Mouse (Mus musculus) heart, postnatal 0 days (tissue): ENCODE measurements around the gene Car7. TPM values are rescaled to one million over a fixed set of nuclear protein-coding genes. Genes with fewer than 3 reads are reported as not detected.

ENCODE experiments used
- ATAC-seq: fragments of 200-750 bp; cut with Nextera tagmentation; 2 replicates; pipeline ENCODE4 v1.8.0; 2017; ENCODE audit warnings: low read depth, moderate number of reproducible peaks, moderate library complexity; ENCODE audit not compliant: insufficient read depth
- DNase-seq: peaks from one replicate; pipeline ENCODE4 v3.0.0-alpha.2; 2016; ENCODE audit warnings: low spot score
- H3K27ac ChIP-seq: fragments of 300-500 bp; sonication (generic); 2 replicates; pipeline ENCODE4 v1.5.1; 2014; ENCODE audit warnings: low read depth, mild to moderate bottlenecking
- H3K27me3 ChIP-seq: fragments of 300-500 bp; sonication (generic); 2 replicates; pipeline ENCODE4 v1.6.1; 2014; ENCODE audit warnings: low read length, mixed read lengths; ENCODE audit not compliant: control insufficient read depth, insufficient read depth
- H3K36me3 ChIP-seq: fragments of 300-500 bp; sonication (generic); replicated peaks from 2 replicates; pipeline ENCODE4 v1.6.1; 2014; ENCODE audit warnings: low read length, mixed read lengths; ENCODE audit not compliant: control insufficient read depth, insufficient read depth
- H3K4me1 ChIP-seq: fragments of 300-500 bp; sonication (generic); 2 replicates; pipeline ENCODE4 v1.6.1; 2014; ENCODE audit warnings: antibody characterized with exemption; ENCODE audit not compliant: control insufficient read depth, insufficient read depth
- H3K4me2 ChIP-seq: fragments of 300-500 bp; sonication (generic); 2 replicates; pipeline ENCODE4 v1.6.1; 2014; ENCODE audit warnings: low read depth, mild to moderate bottlenecking, low read length, moderate library complexity
- H3K4me3 ChIP-seq: fragments of 300-500 bp; sonication (generic); 2 replicates; pipeline ENCODE4 v1.5.1; 2014; ENCODE audit warnings: low read depth, low read length
- H3K9ac ChIP-seq: fragments of 300-500 bp; sonication (generic); replicated peaks from 2 replicates; pipeline ENCODE4 v1.6.1; 2014; ENCODE audit warnings: low read depth, low read length, mixed read lengths
- H3K9me3 ChIP-seq: fragments of 300-500 bp; sonication (generic); replicated peaks from 2 replicates; pipeline ENCODE4 v1.6.1; 2016; ENCODE audit warnings: low read length; ENCODE audit not compliant: control insufficient read depth
- CTCF ChIP-seq: IDR thresholded peaks from 2 replicates; pipeline ENCODE4 v1.5.1; 2016; ENCODE audit warnings: antibody characterized with exemption, control low read depth, low read depth
- EP300 ChIP-seq: IDR thresholded peaks from 2 replicates; pipeline ENCODE4 v1.6.1; 2016; ENCODE audit warnings: antibody characterized with exemption, low read depth
- WGBS: fragments of 180-500 bp; shearing (Covaris S2); extraction: QIAGEN DNeasy Blood & Tissue Kit; methylation state at CpG from one replicate; pipeline ENCODE4 v1.1.7; 2014; 5-methylcytosine and 5-hydroxymethylcytosine counted together
- polyA plus RNA-seq: library from polyadenylated mRNA; unstranded; fragments of >200 nt; fragmentation: Nextera tagmentation; extraction: Ambion mirVana; gene quantifications from 2 replicates; pipeline ENCODE4 v1.2.1, GENCODE M21; 2015
- total RNA-seq: library from RNA; depleted of rRNA; stranded (reverse); fragments of >200 nt; gene quantifications from 2 replicates; pipeline ENCODE4 v1.2.3, GENCODE M21; 2014; ENCODE audit warnings: low replicate concordance

Car7 gene
- total and polyA plus RNA-seq, 2 experiments from 2014 or later, result 0.99 to 3.6 TPM

DNA sequence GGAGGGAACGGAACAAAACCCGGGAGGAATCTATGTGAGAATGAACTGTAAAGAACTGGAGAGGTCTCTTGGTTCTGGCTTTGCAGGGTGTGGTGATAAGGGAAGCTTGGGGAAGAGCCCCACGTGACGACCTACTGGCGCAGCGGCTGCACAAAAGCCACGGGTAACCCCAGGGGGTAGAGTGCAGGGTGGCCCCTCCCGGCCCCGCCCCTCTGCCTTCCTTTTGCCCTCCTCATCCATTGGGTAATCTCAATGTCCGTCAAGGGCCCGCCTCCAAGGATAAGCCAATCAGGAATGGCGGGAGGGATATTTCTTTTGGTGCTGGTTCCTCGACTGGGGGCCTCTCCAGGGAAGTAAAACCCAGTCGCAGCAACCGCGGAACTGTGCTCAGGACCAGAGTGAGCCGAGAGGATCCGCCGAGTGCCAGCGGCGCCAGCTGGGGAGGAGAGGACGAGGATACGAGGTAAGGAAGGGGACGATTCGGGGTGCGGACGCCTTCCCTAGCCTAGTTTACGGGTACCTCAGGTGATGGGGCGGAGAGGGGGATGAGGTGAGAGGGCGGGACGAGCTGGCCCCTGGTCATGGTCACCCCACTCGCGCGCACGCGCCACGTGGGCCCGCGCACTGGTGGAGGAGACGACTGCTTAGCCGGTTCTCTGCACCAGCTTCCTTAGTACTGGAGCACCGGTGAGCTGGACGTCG lies 56.8 kb downstream of the Car7 start, which contains the start of gene Pdp2:
Gene Pdp2 (plus strand): TSS at position 319 of the 702 bp plus-strand sequence.
- Histone ChIP-seq H3K9me3 (no peaks in the 10 kb centered on the region), H3K9ac (peak within 1 kb of the TSS; percentile 56), H3K27me3 (no peaks in the 10 kb centered on the region), H3K4me1 (peaks cover 6% of the 10 kb centered on the region), H3K36me3 (peaks cover 17% of the 10 kb centered on the region), H3K27ac (peak within 1 kb of the TSS; percentile 74), H3K4me2 (peak within 1 kb of the TSS; percentile 87), H3K4me3 (peak within 1 kb of the TSS; percentile 68)
- ATAC-seq, result peak; percentile 97
- under 1% methylated on average over 43 of the region's 44 CpGs for WGBS
- TF ChIP-seq EP300 (no peak), CTCF (no peak)
- peak; percentile 89 for DNase-seq

DNA sequence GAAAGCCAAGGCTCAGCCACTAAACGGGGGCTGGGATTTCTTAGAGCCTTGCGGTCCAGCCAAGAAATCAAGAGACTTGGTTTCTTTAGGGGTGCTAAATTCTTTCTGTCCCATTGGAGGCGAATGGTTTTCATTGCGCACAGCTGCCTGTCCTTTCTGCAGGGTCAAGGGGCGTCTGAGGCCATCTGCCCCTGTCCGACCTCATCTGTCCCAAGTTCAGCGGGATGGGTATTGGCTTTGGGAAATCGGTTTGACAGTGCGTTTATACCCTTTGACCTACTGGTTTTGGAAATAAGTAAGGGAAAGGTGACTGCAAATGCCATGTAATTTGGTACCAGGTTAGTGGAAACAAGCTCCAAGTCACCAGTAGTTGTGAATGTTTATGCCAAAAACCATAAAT lies 57.4 kb downstream of the Car7 start:
- peaks cover 6% of the 10 kb centered on the region for H3K4me1 ChIP-seq
- H3K9ac ChIP-seq, result peak overlapping the region; percentile 56
- H3K4me2 ChIP-seq, result peak overlapping the region; percentile 87
- TF ChIP-seq EP300, result no peak
- TF ChIP-seq CTCF, result no peak
- H3K9me3 ChIP-seq, result no peaks in the 10 kb centered on the region
- H3K27me3 ChIP-seq, result no peaks in the 10 kb centered on the region
- H3K4me3 ChIP-seq, result peak overlapping the region; percentile 68
- no peak for DNase-seq
- 3% methylated on average over 9 of the region's 9 CpGs for WGBS
- peaks cover 17% of the 10 kb centered on the region for H3K36me3 ChIP-seq
- ATAC-seq, result peak; percentile 5; the same call in 1 of the 2 replicates
- H3K27ac ChIP-seq, result peak overlapping the region; percentile 74; the same call in 1 of the 2 replicates

DNA sequence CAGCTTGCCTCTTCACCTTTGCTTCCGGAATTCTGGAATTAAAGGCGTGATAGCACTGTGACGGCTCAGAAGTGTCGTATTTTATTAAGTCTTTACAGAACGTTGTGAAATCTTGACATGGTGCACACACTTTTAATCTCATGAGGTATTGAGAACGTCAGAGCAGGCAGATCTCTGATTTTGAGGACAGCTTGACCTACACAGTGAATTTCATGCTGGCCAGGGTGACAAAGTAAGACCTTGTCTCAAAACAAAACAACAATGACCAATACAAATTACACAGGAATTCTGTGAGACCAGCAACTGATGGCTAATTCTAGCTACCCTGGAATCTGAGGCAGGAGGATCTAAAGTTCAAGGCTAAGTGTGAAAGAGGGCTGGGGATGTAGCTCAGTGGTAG lies 58.1 kb downstream of the Car7 start:
- Histone ChIP-seq H3K27ac (no peak overlapping the region), H3K4me1 (peaks cover 6% of the 10 kb centered on the region), H3K4me2 (peak overlapping the region; percentile 87), H3K9me3 (no peaks in the 10 kb centered on the region), H3K4me3 (no peak overlapping the region), H3K27me3 (no peaks in the 10 kb centered on the region), H3K9ac (no peak overlapping the region), H3K36me3 (peaks cover 17% of the 10 kb centered on the region)
- ATAC-seq, result no peak
- WGBS, result 74% methylated on average over 6 of the region's 6 CpGs
- TF ChIP-seq EP300 (no peak), CTCF (no peak)
- DNase-seq, result no peak

DNA sequence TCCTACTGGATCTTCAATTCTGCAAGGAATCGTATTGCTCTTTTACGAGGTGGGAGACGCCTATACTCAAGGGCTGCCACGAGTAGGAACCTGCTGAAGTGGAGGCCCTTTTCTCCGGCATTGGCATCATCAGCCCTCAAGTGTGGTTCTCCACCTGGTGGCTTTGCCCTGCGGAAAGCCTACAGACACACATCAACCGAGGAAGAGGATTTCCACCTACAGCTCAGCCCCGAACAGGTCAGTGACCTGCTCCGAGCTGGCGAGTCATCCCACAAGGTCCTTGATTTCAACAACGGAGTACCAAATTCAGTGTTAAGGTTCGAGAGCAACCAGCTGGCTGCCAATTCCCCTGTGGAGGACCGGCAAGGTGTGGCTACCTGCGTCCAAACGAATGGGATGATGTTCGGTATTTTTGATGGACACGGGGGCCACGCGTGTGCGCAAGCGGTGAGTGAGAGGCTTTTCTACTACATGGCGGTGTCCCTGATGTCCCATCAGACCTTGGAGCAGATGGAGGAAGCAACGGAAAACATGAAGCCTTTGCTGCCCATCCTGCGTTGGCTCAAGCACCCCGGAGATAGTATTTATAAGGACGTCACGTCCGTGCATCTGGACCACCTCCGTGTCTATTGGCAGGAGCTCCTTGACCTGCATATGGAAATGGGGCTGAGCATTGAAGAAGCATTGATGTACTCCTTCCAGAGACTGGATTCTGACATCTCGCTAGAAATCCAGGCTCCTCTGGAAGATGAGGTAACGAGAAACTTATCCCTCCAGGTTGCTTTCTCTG lies 59.2 kb downstream of the Car7 start:
- WGBS, result 93% methylated on average over 31 of the region's 31 CpGs
- Histone ChIP-seq H3K4me1 (peaks cover 6% of the 10 kb centered on the region), H3K4me3 (no peak overlapping the region), H3K4me2 (no peak overlapping the region), H3K9me3 (no peaks in the 10 kb centered on the region), H3K27ac (no peak overlapping the region), H3K27me3 (no peaks in the 10 kb centered on the region), H3K9ac (no peak overlapping the region), H3K36me3 (peaks cover 17% of the 10 kb centered on the region)
- DNase-seq (no peak), ATAC-seq (no peak)
- TF ChIP-seq EP300 (no peak), CTCF (no peak)

DNA sequence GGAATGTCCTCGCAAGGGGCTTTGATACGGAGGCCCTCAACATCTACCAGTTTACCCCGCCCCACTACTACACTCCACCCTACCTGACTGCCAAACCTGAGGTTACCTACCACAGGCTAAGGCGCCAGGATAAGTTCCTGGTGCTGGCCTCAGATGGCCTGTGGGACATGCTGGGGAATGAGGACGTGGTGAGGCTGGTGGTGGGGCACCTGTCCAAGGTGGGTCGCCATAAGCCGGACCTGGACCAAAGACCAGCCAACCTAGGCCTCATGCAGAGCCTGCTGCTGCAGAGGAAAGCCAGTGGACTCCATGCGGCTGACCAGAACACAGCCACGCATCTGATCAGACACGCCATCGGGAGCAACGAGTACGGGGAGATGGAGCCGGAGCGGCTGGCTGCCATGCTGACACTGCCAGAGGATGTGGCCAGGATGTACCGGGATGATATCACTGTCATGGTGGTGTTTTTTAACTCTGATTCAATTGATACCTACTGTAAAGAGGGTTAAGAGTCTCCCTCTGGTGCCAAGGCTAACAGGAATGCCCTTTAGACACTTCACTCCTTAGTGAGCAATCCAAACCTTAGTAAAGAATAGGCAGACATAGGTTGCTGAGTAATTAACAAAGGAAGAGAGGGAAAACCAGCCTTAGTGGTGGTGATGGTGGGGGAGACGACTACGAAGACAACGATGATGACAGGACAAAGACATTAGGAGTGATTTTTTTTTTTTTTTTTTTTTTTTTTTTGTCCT lies 60.3 kb downstream of the Car7 start:
- no peaks in the 10 kb centered on the region for H3K9me3 ChIP-seq
- DNase-seq, result no peak
- peaks cover 6% of the 10 kb centered on the region for H3K4me1 ChIP-seq
- no peaks in the 10 kb centered on the region for H3K27me3 ChIP-seq
- H3K4me2 ChIP-seq, result no peak overlapping the region
- no peak overlapping the region for H3K27ac ChIP-seq
- H3K9ac ChIP-seq, result no peak overlapping the region
- H3K4me3 ChIP-seq, result no peak overlapping the region
- TF ChIP-seq EP300 (no peak), CTCF (no peak)
- WGBS, result 94% methylated on average over 19 of the region's 19 CpGs
- no peak for ATAC-seq
- peaks cover 17% of the 10 kb centered on the region for H3K36me3 ChIP-seq
